Mouse (Mus musculus): ENCODE measurements around the gene Mavs. TPM values are rescaled to one million over a fixed set of nuclear protein-coding genes. Genes with fewer than 3 reads are reported as not detected.

Mavs gene
- polyA plus RNA-seq, 2 experiments: 25.9 TPM

DNA sequence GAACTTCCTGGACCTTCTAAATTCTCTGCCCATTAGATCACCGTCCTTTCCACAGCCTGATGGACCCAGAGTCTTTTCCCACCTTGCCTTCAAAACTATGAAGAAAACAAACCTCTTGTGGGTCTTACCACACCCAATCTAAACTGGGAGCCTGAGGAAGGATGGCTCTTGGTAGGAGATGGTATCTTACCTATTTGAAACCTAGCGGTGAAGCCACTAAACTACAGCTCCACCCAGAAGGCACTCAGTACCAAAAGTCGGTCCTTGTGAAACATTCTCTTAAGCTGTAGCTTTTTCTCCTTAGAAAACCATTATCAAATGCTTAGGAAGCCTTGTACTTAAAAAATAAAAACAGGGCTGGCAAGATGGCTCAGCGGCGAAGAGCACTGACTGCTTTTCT, 45.6 kb upstream of the Mavs start:
- 59% methylated on average over 5 of the region's 5 CpGs for WGBS (ENCODE audit: insufficient replicate concordance)
- H3K27ac ChIP-seq: peak overlapping the region; percentile 90
- H3K36me3 ChIP-seq (replicated peaks; ENCODE audit: control insufficient read depth, insufficient read depth, low read depth): peaks cover 51% of the 10 kb centered on the region
- peaks cover 27 to 34% of the 10 kb centered on the region in 2 experiments for H3K4me1 ChIP-seq (replicated peaks; ENCODE audit: control insufficient read depth in 2 of 2, insufficient read depth in 2 of 2, low read length in 1 of 2)
- peak; percentile 13; the same call in 1 of the 2 replicates for ATAC-seq (ENCODE audit: insufficient read depth)
- peak overlapping the region; percentile 98 for H3K4me2 ChIP-seq (ENCODE audit: low read depth)
- peak in 2 of 3 experiments; percentile 64 to 67 for DNase-seq (ENCODE audit: low read depth in 3 of 3, low spot score in 3 of 3)
- H3K9ac ChIP-seq (replicated peaks): peak overlapping the region; percentile 95
- peak overlapping the region; percentile 76 to 78 for H3K4me3 ChIP-seq (ENCODE audit: insufficient read depth in 1 of 2, low read depth in 2 of 2, low read length in 2 of 2)
- peak; percentile 42; the same call in 1 of the 2 replicates for TF ChIP-seq EP300 (IDR thresholded peaks at IDR 0.05; ENCODE audit: low read depth)
- TF ChIP-seq CTCF (IDR thresholded peaks at IDR 0.05; ENCODE audit: low read depth): peak; percentile 70
- H3K27me3 ChIP-seq (ENCODE audit: control insufficient read depth, insufficient read depth, low read length): no peaks in the 10 kb centered on the region
- no peaks in the 10 kb centered on the region for H3K9me3 ChIP-seq (ENCODE audit: control insufficient read depth, low read length)

DNA sequence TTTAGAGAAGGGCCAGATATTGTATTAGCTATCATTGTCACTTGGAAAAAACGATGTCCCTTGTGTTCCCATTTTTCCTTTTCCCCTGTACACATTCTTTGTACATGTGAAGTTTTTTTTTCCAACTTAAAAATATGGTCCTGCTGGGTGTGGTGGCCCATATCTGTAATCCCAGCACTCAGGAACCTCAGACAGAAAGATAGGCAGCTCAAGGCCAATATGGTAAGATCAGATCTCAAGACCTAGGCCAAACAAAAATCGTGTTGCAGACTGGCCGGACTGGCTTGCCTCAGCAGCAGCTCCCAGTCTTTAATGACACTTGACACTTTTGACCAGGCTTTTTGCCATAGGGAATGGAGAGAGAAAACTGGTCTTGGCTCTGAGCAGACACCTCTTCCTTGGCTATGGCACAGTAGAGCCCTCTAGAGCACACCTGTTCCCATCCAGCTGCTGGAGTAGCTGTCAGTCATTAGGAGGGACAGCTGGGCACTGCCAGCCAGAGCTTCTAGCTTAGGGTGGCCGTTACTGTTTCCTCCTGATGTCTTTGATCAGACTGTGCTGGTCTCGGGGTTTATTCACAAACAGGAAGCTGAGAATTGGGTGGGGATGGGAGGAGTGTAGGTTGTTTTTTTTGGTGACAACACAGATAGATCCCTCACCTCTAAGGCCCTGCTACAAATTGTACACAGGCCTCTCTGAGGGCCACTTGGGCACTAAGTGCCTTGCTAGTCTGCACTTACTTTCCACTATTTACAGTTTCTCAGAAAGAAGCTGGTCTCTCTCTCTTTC, 44.1 kb upstream of the Mavs start:
- peak overlapping the region; percentile 90 for H3K27ac ChIP-seq
- H3K9me3 ChIP-seq (ENCODE audit: control insufficient read depth, low read length): no peaks in the 10 kb centered on the region
- peak overlapping the region; percentile 98 for H3K4me2 ChIP-seq (ENCODE audit: low read depth)
- H3K4me1 ChIP-seq (replicated peaks; ENCODE audit: control insufficient read depth in 2 of 2, insufficient read depth in 2 of 2, low read length in 1 of 2): peaks cover 27 to 34% of the 10 kb centered on the region in 2 experiments
- DNase-seq (ENCODE audit: low read depth in 3 of 3, low spot score in 3 of 3) (peak in 2 of 3 experiments; percentile 64 to 69), ATAC-seq (ENCODE audit: insufficient read depth) (peak; percentile 40)
- H3K4me3 ChIP-seq (ENCODE audit: insufficient read depth in 1 of 2, low read depth in 2 of 2, low read length in 2 of 2): peak overlapping the region; percentile 45 to 78
- peaks cover 65% of the 10 kb centered on the region for H3K36me3 ChIP-seq (replicated peaks; ENCODE audit: control insufficient read depth, insufficient read depth, low read depth)
- no peaks in the 10 kb centered on the region for H3K27me3 ChIP-seq (ENCODE audit: control insufficient read depth, insufficient read depth, low read length)
- TF ChIP-seq EP300 (IDR thresholded peaks at IDR 0.05; ENCODE audit: low read depth) (peak; percentile 91), CTCF (IDR thresholded peaks at IDR 0.05; ENCODE audit: low read depth) (no peak)
- WGBS (ENCODE audit: insufficient replicate concordance): 18% methylated on average over 5 of the region's 5 CpGs
- H3K9ac ChIP-seq (replicated peaks): peak overlapping the region; percentile 95

DNA sequence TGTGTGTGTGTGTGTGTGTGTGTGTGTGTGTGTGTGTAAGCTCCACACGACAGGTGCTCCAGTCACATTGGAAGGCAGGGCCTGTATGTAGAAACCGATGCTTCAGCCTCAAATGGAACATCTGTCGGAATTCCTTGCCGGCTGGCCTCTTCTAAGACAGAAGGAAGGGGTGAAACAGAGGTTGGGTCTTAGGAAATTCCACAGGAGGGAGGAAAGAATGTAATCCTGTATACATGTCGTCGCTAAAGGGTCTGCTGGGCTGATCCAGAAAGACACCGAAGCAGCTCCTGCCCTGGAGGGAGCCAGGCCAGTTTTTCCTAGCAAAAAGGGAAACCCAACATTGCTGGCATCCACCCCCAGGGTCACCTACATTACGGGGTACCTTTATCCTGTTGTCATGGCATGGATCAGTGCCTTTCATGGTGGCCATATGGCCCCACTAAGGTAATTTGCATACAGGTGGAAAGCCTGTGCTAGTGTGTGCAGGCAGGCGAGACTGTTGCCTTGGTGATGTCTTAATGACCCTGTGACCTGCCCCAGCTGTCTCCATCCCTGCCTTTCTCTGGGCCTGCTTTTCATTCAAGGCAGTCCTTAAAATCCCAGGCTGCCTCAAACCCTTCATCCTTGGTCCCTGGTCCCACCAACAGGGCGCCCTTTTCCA, 43.4 kb upstream of the Mavs start:
- Histone ChIP-seq H3K4me3 (ENCODE audit: insufficient read depth in 1 of 2, low read depth in 2 of 2, low read length in 2 of 2) (peak overlapping the region; percentile 45 to 78), H3K36me3 (replicated peaks; ENCODE audit: control insufficient read depth, insufficient read depth, low read depth) (peaks cover 73% of the 10 kb centered on the region), H3K9ac (replicated peaks) (peak overlapping the region; percentile 95), H3K4me2 (ENCODE audit: low read depth) (peak overlapping the region; percentile 98), H3K4me1 (replicated peaks; ENCODE audit: control insufficient read depth in 2 of 2, insufficient read depth in 2 of 2, low read length in 1 of 2) (peaks cover 27 to 33% of the 10 kb centered on the region in 2 experiments), H3K9me3 (ENCODE audit: control insufficient read depth, low read length) (no peaks in the 10 kb centered on the region), H3K27me3 (ENCODE audit: control insufficient read depth, insufficient read depth, low read length) (no peaks in the 10 kb centered on the region), H3K27ac (peak overlapping the region; percentile 90)
- TF ChIP-seq EP300 (IDR thresholded peaks at IDR 0.05; ENCODE audit: low read depth) (no peak), CTCF (IDR thresholded peaks at IDR 0.05; ENCODE audit: low read depth) (no peak)
- WGBS (ENCODE audit: insufficient replicate concordance): 85% methylated on average over 10 of the region's 10 CpGs
- DNase-seq (ENCODE audit: low read depth in 3 of 3, low spot score in 3 of 3) (no peak), ATAC-seq (ENCODE audit: insufficient read depth) (no peak)

DNA sequence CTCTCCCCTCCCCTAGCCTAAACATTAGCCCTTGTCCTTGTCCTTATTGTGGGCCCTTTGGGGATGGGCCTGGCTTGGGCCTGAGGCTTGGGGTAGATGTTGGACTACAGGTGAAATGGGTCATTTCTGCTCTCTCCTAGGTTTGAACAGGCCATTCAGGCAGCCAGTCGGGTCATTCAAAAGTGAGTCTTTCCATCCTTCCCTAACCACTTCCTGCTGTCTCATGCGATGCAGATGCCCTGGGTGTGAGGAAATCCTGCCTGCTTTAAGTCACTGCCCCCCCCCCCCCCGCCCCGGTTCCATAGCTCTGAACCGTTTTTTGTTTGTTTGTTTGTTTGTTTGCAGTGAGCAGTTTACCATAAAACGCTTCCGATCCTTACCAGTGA, 42.9 kb upstream of the Mavs start:
- Histone ChIP-seq H3K27me3 (ENCODE audit: control insufficient read depth, insufficient read depth, low read length) (no peaks in the 10 kb centered on the region), H3K36me3 (replicated peaks; ENCODE audit: control insufficient read depth, insufficient read depth, low read depth) (peaks cover 78% of the 10 kb centered on the region), H3K4me2 (ENCODE audit: low read depth) (peak overlapping the region; percentile 98), H3K9me3 (ENCODE audit: control insufficient read depth, low read length) (no peaks in the 10 kb centered on the region), H3K4me3 (ENCODE audit: insufficient read depth in 1 of 2, low read depth in 2 of 2, low read length in 2 of 2) (0 out of 4 replicates have a peak overlapping the region, but pooled peaks of 1 of the 2 experiments have one; percentile 78), H3K4me1 (replicated peaks; ENCODE audit: control insufficient read depth in 2 of 2, insufficient read depth in 2 of 2, low read length in 1 of 2) (peaks cover 23 to 28% of the 10 kb centered on the region in 2 experiments), H3K27ac (peak overlapping the region; percentile 90), H3K9ac (replicated peaks) (peak overlapping the region; percentile 95)
- 68% methylated on average over 7 of the region's 7 CpGs for WGBS (ENCODE audit: insufficient replicate concordance)
- no peak for DNase-seq (ENCODE audit: low read depth in 3 of 3, low spot score in 3 of 3)
- TF ChIP-seq EP300 (IDR thresholded peaks at IDR 0.05; ENCODE audit: low read depth): no peak
- no peak for TF ChIP-seq CTCF (IDR thresholded peaks at IDR 0.05; ENCODE audit: low read depth)
- ATAC-seq (ENCODE audit: insufficient read depth): no peak
